Comparison of ENCODE assay signal across 14 mouse cellular contexts in genomic region chr6:72447487-72447886, GRCm38 (mm10).
"Had no signal": no experiment of that assay in that cellular context is flagged by ENCODE, and none has a peak within 500 bp of the region (broad histone marks: within the 10 kb centered on the region; RNA-seq: fewer than 3 reads in every experiment).

No protein-coding gene starts in this region.

- H3K36me3 ChIP-seq: limb, embryonic 15.5 days; midbrain, embryonic 10.5 days; midbrain, embryonic 13.5 days; midbrain, embryonic 15.5 days; neural tube, embryonic 12.5 days had no signal

- ATAC-seq: midbrain, embryonic 13.5 days; midbrain, embryonic 15.5 days had no signal

- H3K27me3 ChIP-seq: limb, embryonic 15.5 days; midbrain, embryonic 15.5 days; neural tube, embryonic 12.5 days had no signal

- H3K9me3 ChIP-seq: limb, embryonic 15.5 days; midbrain, embryonic 10.5 days; midbrain, embryonic 13.5 days; midbrain, embryonic 15.5 days; neural tube, embryonic 12.5 days had no signal

- H3K4me1 ChIP-seq: limb, embryonic 15.5 days; midbrain, embryonic 10.5 days; midbrain, embryonic 13.5 days; midbrain, embryonic 15.5 days; neural tube, embryonic 12.5 days had no signal

- DNase-seq: lung, embryonic 14.5 days; lung, postnatal 10 days; lung, postnatal 4 days; right cerebral cortex, postnatal 14 days; thymus, adult 18-20 months; thymus, postnatal 14 days; thymus, postnatal 36 days had no signal

- H3K27ac ChIP-seq: limb, embryonic 15.5 days; liver, embryonic 14.5 days; midbrain, embryonic 10.5 days; midbrain, embryonic 13.5 days; midbrain, embryonic 15.5 days; neural tube, embryonic 12.5 days had no signal

- H3K4me2 ChIP-seq: limb, embryonic 15.5 days; lung, embryonic 14.5 days; midbrain, embryonic 13.5 days; midbrain, embryonic 15.5 days; neural tube, embryonic 12.5 days had no signal

- H3K9ac ChIP-seq: limb, embryonic 15.5 days; liver, embryonic 14.5 days; lung, embryonic 14.5 days; midbrain, embryonic 13.5 days; midbrain, embryonic 15.5 days; neural tube, embryonic 12.5 days had no signal

- H3K4me3 ChIP-seq: limb, embryonic 15.5 days; midbrain, embryonic 10.5 days; midbrain, embryonic 13.5 days; midbrain, embryonic 15.5 days; myocyte; neural tube, embryonic 12.5 days had no signal
